Mouse (Mus musculus): ENCODE data around the gene Actn4. TPM values are rescaled to one million over a fixed set of nuclear protein-coding genes. Genes with fewer than 3 reads are reported as not detected.
A peak's percentile ranks its signal among the peaks of the same experiment; 100 is the strongest.

The Actn4 gene
- polyA plus RNA-seq (2015; fragmentation: Nextera tagmentation; extraction: Ambion mirVana), result 402 and 447 TPM in 2 replicates

- peak; percentile 89 for ATAC-seq
- Histone ChIP-seq H3K4me3 (ENCODE audit: low read length) (peak within 1 kb of the TSS; percentile 99), H3K4me2 (ENCODE audit: low read depth, low read length) (peak within 1 kb of the TSS; percentile 74), H3K27me3 (replicated peaks; ENCODE audit: control insufficient read depth, insufficient read depth, low read length) (no peaks in the 10 kb centered on the region), H3K9me3 (ENCODE audit: control insufficient read depth, low read length) (no peaks in the 10 kb centered on the region), H3K36me3 (ENCODE audit: control insufficient read depth, insufficient read depth, low read length) (no peaks in the 10 kb centered on the region), H3K9ac (ENCODE audit: low read depth, low read length) (peak within 1 kb of the TSS; percentile 100), H3K27ac (ENCODE audit: low read length) (peak within 1 kb of the TSS; percentile 93), H3K4me1 (ENCODE audit: control insufficient read depth, insufficient read depth, low read length) (peaks cover 27% of the 10 kb centered on the region)
- under 1% methylated on average over 76 of the region's 76 CpGs for WGBS
These were observed at the start of gene Actn4 for GRCm38 (mm10) chr7:28961927-28962670. TSS of gene Actn4 (minus strand) at chr7:28962340.

GRCm38 (mm10) chr7:29008714-29009113 lies 46.6 kb upstream of the Actn4 start:
- Histone ChIP-seq H3K4me3 (ENCODE audit: low read length) (no peak overlapping the region), H3K9me3 (ENCODE audit: control insufficient read depth, low read length) (no peaks in the 10 kb centered on the region), H3K36me3 (ENCODE audit: control insufficient read depth, insufficient read depth, low read length) (no peaks in the 10 kb centered on the region), H3K27me3 (replicated peaks; ENCODE audit: control insufficient read depth, insufficient read depth, low read length) (no peaks in the 10 kb centered on the region), H3K4me1 (ENCODE audit: control insufficient read depth, insufficient read depth, low read length) (no peaks in the 10 kb centered on the region), H3K9ac (ENCODE audit: low read depth, low read length) (no peak overlapping the region), H3K4me2 (ENCODE audit: low read depth, low read length) (no peak overlapping the region), H3K27ac (ENCODE audit: low read length) (no peak overlapping the region)
- no peak for ATAC-seq
- WGBS, result 76% methylated on average over 9 of the region's 9 CpGs

GRCm38 (mm10) chr7:29008171-29008570 lies 46.0 kb upstream of the Actn4 start:
- ATAC-seq, result no peak
- no peaks in the 10 kb centered on the region for H3K4me1 ChIP-seq (ENCODE audit: control insufficient read depth, insufficient read depth, low read length)
- H3K9ac ChIP-seq (ENCODE audit: low read depth, low read length), result no peak overlapping the region
- H3K9me3 ChIP-seq (ENCODE audit: control insufficient read depth, low read length), result no peaks in the 10 kb centered on the region
- no peaks in the 10 kb centered on the region for H3K36me3 ChIP-seq (ENCODE audit: control insufficient read depth, insufficient read depth, low read length)
- no peak overlapping the region for H3K4me3 ChIP-seq (ENCODE audit: low read length)
- 97% methylated on average over 10 of the region's 10 CpGs for WGBS
- no peak overlapping the region for H3K4me2 ChIP-seq (ENCODE audit: low read depth, low read length)
- H3K27ac ChIP-seq (ENCODE audit: low read length), result no peak overlapping the region
- H3K27me3 ChIP-seq (replicated peaks; ENCODE audit: control insufficient read depth, insufficient read depth, low read length), result no peaks in the 10 kb centered on the region

GRCm38 (mm10) chr7:29007224-29008101 lies 45.3 kb upstream of the Actn4 start:
- no peak for ATAC-seq
- 75% methylated on average over 9 of the region's 9 CpGs for WGBS

GRCm38 (mm10) chr7:29000651-29001605 lies 38.8 kb upstream of the Actn4 start:
- Histone ChIP-seq H3K27ac (ENCODE audit: low read length) (peak overlapping the region; percentile 61), H3K9ac (ENCODE audit: low read depth, low read length) (peak overlapping the region; percentile 76), H3K4me3 (ENCODE audit: low read length) (peak overlapping the region; percentile 64), H3K4me1 (ENCODE audit: control insufficient read depth, insufficient read depth, low read length) (peaks cover 4% of the 10 kb centered on the region), H3K27me3 (replicated peaks; ENCODE audit: control insufficient read depth, insufficient read depth, low read length) (no peaks in the 10 kb centered on the region), H3K4me2 (ENCODE audit: low read depth, low read length) (peak overlapping the region; percentile 97), H3K9me3 (ENCODE audit: control insufficient read depth, low read length) (no peaks in the 10 kb centered on the region), H3K36me3 (ENCODE audit: control insufficient read depth, insufficient read depth, low read length) (no peaks in the 10 kb centered on the region)
- peak; percentile 92 for ATAC-seq
- WGBS, result 6% methylated on average over 43 of the region's 43 CpGs

More at GRCm38 (mm10) chr7:29007224-29008101, 45.3 kb upstream of the Actn4 start:
- Histone ChIP-seq H3K4me3 (ENCODE audit: low read length) (no peak overlapping the region), H3K4me2 (ENCODE audit: low read depth, low read length) (no peak overlapping the region), H3K27me3 (replicated peaks; ENCODE audit: control insufficient read depth, insufficient read depth, low read length) (no peaks in the 10 kb centered on the region), H3K9ac (ENCODE audit: low read depth, low read length) (no peak overlapping the region), H3K27ac (ENCODE audit: low read length) (no peak overlapping the region), H3K36me3 (ENCODE audit: control insufficient read depth, insufficient read depth, low read length) (no peaks in the 10 kb centered on the region), H3K4me1 (ENCODE audit: control insufficient read depth, insufficient read depth, low read length) (no peaks in the 10 kb centered on the region), H3K9me3 (ENCODE audit: control insufficient read depth, low read length) (no peaks in the 10 kb centered on the region)

GRCm38 (mm10) chr7:28993402-28993801 lies 31.3 kb upstream of the Actn4 start:
- H3K27me3 ChIP-seq (replicated peaks; ENCODE audit: control insufficient read depth, insufficient read depth, low read length), result no peaks in the 10 kb centered on the region
- no peaks in the 10 kb centered on the region for H3K36me3 ChIP-seq (ENCODE audit: control insufficient read depth, insufficient read depth, low read length)
- no peaks in the 10 kb centered on the region for H3K9me3 ChIP-seq (ENCODE audit: control insufficient read depth, low read length)
- H3K4me2 ChIP-seq (ENCODE audit: low read depth, low read length), result no peak overlapping the region
- no peak for ATAC-seq
- no peak overlapping the region for H3K4me3 ChIP-seq (ENCODE audit: low read length)
- no peak overlapping the region for H3K27ac ChIP-seq (ENCODE audit: low read length)
- H3K4me1 ChIP-seq (ENCODE audit: control insufficient read depth, insufficient read depth, low read length), result no peaks in the 10 kb centered on the region
- 82% methylated on average over 3 of the region's 3 CpGs for WGBS
- H3K9ac ChIP-seq (ENCODE audit: low read depth, low read length), result no peak overlapping the region

- WGBS, result 85% methylated on average over 3 of the region's 3 CpGs
- no peaks in the 10 kb centered on the region for H3K27me3 ChIP-seq (replicated peaks; ENCODE audit: control insufficient read depth, insufficient read depth, low read length)
- H3K4me1 ChIP-seq (ENCODE audit: control insufficient read depth, insufficient read depth, low read length), result no peaks in the 10 kb centered on the region
- no peak overlapping the region for H3K4me3 ChIP-seq (ENCODE audit: low read length)
- no peaks in the 10 kb centered on the region for H3K36me3 ChIP-seq (ENCODE audit: control insufficient read depth, insufficient read depth, low read length)
- H3K9me3 ChIP-seq (ENCODE audit: control insufficient read depth, low read length), result no peaks in the 10 kb centered on the region
- no peak for ATAC-seq
- no peak overlapping the region for H3K27ac ChIP-seq (ENCODE audit: low read length)
- no peak overlapping the region for H3K9ac ChIP-seq (ENCODE audit: low read depth, low read length)
- H3K4me2 ChIP-seq (ENCODE audit: low read depth, low read length), result no peak overlapping the region
These were observed 30.9 kb upstream of the Actn4 start for GRCm38 (mm10) chr7:28992997-28993396.

- H3K27me3 ChIP-seq (replicated peaks; ENCODE audit: control insufficient read depth, insufficient read depth, low read length), result no peaks in the 10 kb centered on the region
- no peak overlapping the region for H3K4me3 ChIP-seq (ENCODE audit: low read length)
- no peak overlapping the region for H3K4me2 ChIP-seq (ENCODE audit: low read depth, low read length)
- H3K4me1 ChIP-seq (ENCODE audit: control insufficient read depth, insufficient read depth, low read length), result no peaks in the 10 kb centered on the region
- H3K27ac ChIP-seq (ENCODE audit: low read length), result no peak overlapping the region
- WGBS, result 70% methylated on average over 5 of the region's 5 CpGs
- no peak overlapping the region for H3K9ac ChIP-seq (ENCODE audit: low read depth, low read length)
- H3K9me3 ChIP-seq (ENCODE audit: control insufficient read depth, low read length), result no peaks in the 10 kb centered on the region
- no peaks in the 10 kb centered on the region for H3K36me3 ChIP-seq (ENCODE audit: control insufficient read depth, insufficient read depth, low read length)
- no peak for ATAC-seq
These were observed 29.5 kb upstream of the Actn4 start for GRCm38 (mm10) chr7:28991616-28992015.
